Mouse (Mus musculus) liver, embryonic 15.5 days (tissue): Measurements from ENCODE around the gene Sapcd1. TPM values are rescaled to one million over a fixed set of nuclear protein-coding genes. Genes with fewer than 3 reads are reported as not detected.
"Not testable (repeated sequence)": the region's sequence is repeated elsewhere in the genome, so short reads cannot be mapped to it uniquely, and the experiment has no call there.

Source experiments
- ATAC-seq: fragments of 200-750 bp; cut with Nextera tagmentation; 2 replicates; pipeline ENCODE4 v1.8.0; 2017; ENCODE audit warnings: moderate number of reproducible peaks, mild to moderate bottlenecking, moderate library complexity; ENCODE audit not compliant: insufficient read depth
- H3K27ac ChIP-seq: fragments of 300-500 bp; sonication (generic); replicated peaks from 2 replicates; pipeline ENCODE4 v1.5.1; 2015; ENCODE audit warnings: mild to moderate bottlenecking, inconsistent platforms
- H3K27me3 ChIP-seq: fragments of 300-500 bp; sonication (generic); 2 replicates; pipeline ENCODE4 v1.6.1; 2015; ENCODE audit warnings: mild to moderate bottlenecking, inconsistent platforms
- H3K36me3 ChIP-seq: fragments of 300-500 bp; sonication (generic); replicated peaks from 2 replicates; pipeline ENCODE4 v1.6.1; 2015; ENCODE audit warnings: moderate library complexity, mild to moderate bottlenecking, inconsistent platforms
- H3K4me1 ChIP-seq: fragments of 300-500 bp; sonication (generic); replicated peaks from 2 replicates; pipeline ENCODE4 v1.6.1; 2015; ENCODE audit warnings: inconsistent platforms
- H3K4me2 ChIP-seq: fragments of 300-500 bp; sonication (generic); 2 replicates; pipeline ENCODE4 v1.6.1; 2015; ENCODE audit warnings: moderate library complexity, mild to moderate bottlenecking, inconsistent platforms
- H3K4me3 ChIP-seq: fragments of 300-500 bp; sonication (generic); replicated peaks from 2 replicates; pipeline ENCODE4 v1.5.1; 2015; ENCODE audit warnings: mild to moderate bottlenecking, inconsistent platforms
- H3K9ac ChIP-seq: fragments of 300-500 bp; sonication (generic); 2 replicates; pipeline ENCODE4 v1.6.1; 2015; ENCODE audit warnings: moderate library complexity, mild to moderate bottlenecking, inconsistent platforms
- H3K9me3 ChIP-seq: fragments of 300-500 bp; sonication (generic); replicated peaks from 2 replicates; pipeline ENCODE4 v1.6.1; 2016; ENCODE audit warnings: inconsistent platforms
- WGBS: fragments of 180-500 bp; shearing (Covaris S2); methylation state at CpG from one replicate; pipeline ENCODE4 v1.1.7; 2015; ENCODE audit warnings: mixed read lengths; ENCODE audit not compliant: insufficient replicate concordance; 5-methylcytosine and 5-hydroxymethylcytosine counted together
- polyA plus RNA-seq: library from polyadenylated mRNA; unstranded; fragments of >200 nt; fragmentation: Nextera tagmentation; extraction: Ambion mirVana; gene quantifications from 2 replicates; pipeline ENCODE4 v1.2.1, GENCODE M21; 2015

Sapcd1 gene
- polyA plus RNA-seq, 1 experiment from 2014 or later: 2.3 TPM

GRCm38 (mm10) chr17:35017706-35018030 lies 10.1 kb downstream of the Sapcd1 start:
- Histone ChIP-seq H3K4me3 (no peak overlapping the region), H3K4me2 (no peak overlapping the region), H3K4me1 (peaks cover 40% of the 10 kb centered on the region), H3K27me3 (no peaks in the 10 kb centered on the region), H3K9ac (no peak overlapping the region), H3K27ac (no peak overlapping the region), H3K9me3 (no peaks in the 10 kb centered on the region), H3K36me3 (peaks cover 48% of the 10 kb centered on the region)
- 72% methylated on average over 14 of the region's 14 CpGs for WGBS
- ATAC-seq: no peak

- ATAC-seq: no peak
- Histone ChIP-seq H3K4me2 (no peak overlapping the region), H3K4me1 (peaks cover 34% of the 10 kb centered on the region), H3K9ac (no peak overlapping the region), H3K9me3 (no peaks in the 10 kb centered on the region), H3K27me3 (no peaks in the 10 kb centered on the region), H3K27ac (no peak overlapping the region), H3K4me3 (no peak overlapping the region), H3K36me3 (peaks cover 54% of the 10 kb centered on the region)
- WGBS: 75% methylated on average over 10 of the region's 10 CpGs
These were observed 10.8 kb downstream of the Sapcd1 start for GRCm38 (mm10) chr17:35016791-35017705.

- H3K9ac ChIP-seq: no peak within 1 kb of the TSS
- no peaks in the 10 kb centered on the region for H3K9me3 ChIP-seq
- peaks cover 27% of the 10 kb centered on the region for H3K4me1 ChIP-seq
- WGBS: 77% methylated on average over 12 of the region's 12 CpGs
- no peak within 1 kb of the TSS for H3K4me2 ChIP-seq
- H3K36me3 ChIP-seq: peaks cover 61% of the 10 kb centered on the region
- ATAC-seq: no peak
- no peak within 1 kb of the TSS for H3K27ac ChIP-seq
- no peaks in the 10 kb centered on the region for H3K27me3 ChIP-seq
- no peak within 1 kb of the TSS for H3K4me3 ChIP-seq
These were observed 11.4 kb downstream of the Sapcd1 start, which contains the start of gene Vwa7 for GRCm38 (mm10) chr17:35016376-35016775. Vwa7 (plus strand) TSS chr17:35016579.

- no peak for ATAC-seq
- WGBS: 85% methylated on average over 16 of the region's 16 CpGs
These were observed 12.5 kb downstream of the Sapcd1 start for GRCm38 (mm10) chr17:35015296-35015695.

GRCm38 (mm10) chr17:35013221-35013620 lies 14.6 kb downstream of the Sapcd1 start:
- H3K4me2 ChIP-seq: no peak overlapping the region
- no peak overlapping the region for H3K9ac ChIP-seq

More at GRCm38 (mm10) chr17:35015296-35015695, 12.5 kb downstream of the Sapcd1 start:
- Histone ChIP-seq H3K9ac (no peak overlapping the region), H3K4me3 (no peak overlapping the region), H3K4me2 (no peak overlapping the region), H3K27ac (no peak overlapping the region), H3K27me3 (no peaks in the 10 kb centered on the region), H3K9me3 (no peaks in the 10 kb centered on the region), H3K36me3 (peaks cover 72% of the 10 kb centered on the region), H3K4me1 (peaks cover 19% of the 10 kb centered on the region)

GRCm38 (mm10) chr17:35012430-35012829 lies 15.4 kb downstream of the Sapcd1 start:
- no peaks in the 10 kb centered on the region for H3K9me3 ChIP-seq
- ATAC-seq: no peak
- H3K27ac ChIP-seq: no peak overlapping the region
- H3K27me3 ChIP-seq: no peaks in the 10 kb centered on the region
- H3K4me1 ChIP-seq: peaks cover 13% of the 10 kb centered on the region
- WGBS: 82% methylated on average over 13 of the region's 13 CpGs
- H3K4me2 ChIP-seq: no peak overlapping the region
- no peak overlapping the region for H3K4me3 ChIP-seq
- H3K36me3 ChIP-seq: peaks cover 100% of the 10 kb centered on the region
- no peak overlapping the region for H3K9ac ChIP-seq

More at GRCm38 (mm10) chr17:35013221-35013620, 14.6 kb downstream of the Sapcd1 start:
- no peaks in the 10 kb centered on the region for H3K27me3 ChIP-seq
- H3K36me3 ChIP-seq: peaks cover 93% of the 10 kb centered on the region
- no peak for ATAC-seq
- WGBS: 70% methylated on average over 6 of the region's 6 CpGs
- H3K9me3 ChIP-seq: no peaks in the 10 kb centered on the region
- peaks cover 16% of the 10 kb centered on the region for H3K4me1 ChIP-seq
- no peak overlapping the region for H3K4me3 ChIP-seq
- H3K27ac ChIP-seq: no peak overlapping the region

- H3K27ac ChIP-seq: no peak overlapping the region
- no peaks in the 10 kb centered on the region for H3K27me3 ChIP-seq
- H3K4me3 ChIP-seq: no peak overlapping the region
- H3K4me2 ChIP-seq: no peak overlapping the region
- WGBS: 83% methylated on average over 8 of the region's 8 CpGs
- H3K36me3 ChIP-seq: peaks cover 100% of the 10 kb centered on the region
- no peak for ATAC-seq
- peaks cover 3% of the 10 kb centered on the region for H3K4me1 ChIP-seq
- H3K9ac ChIP-seq: no peak overlapping the region
- H3K9me3 ChIP-seq: no peaks in the 10 kb centered on the region
These were observed 16.4 kb downstream of the Sapcd1 start for GRCm38 (mm10) chr17:35011440-35011839.

GRCm38 (mm10) chr17:35009586-35009985 lies 18.2 kb downstream of the Sapcd1 start:
- H3K9me3 ChIP-seq: no peaks in the 10 kb centered on the region
- no peak for ATAC-seq
- no peak overlapping the region for H3K4me2 ChIP-seq
- no peak overlapping the region for H3K9ac ChIP-seq
- no peaks in the 10 kb centered on the region for H3K27me3 ChIP-seq
- no peak overlapping the region for H3K4me3 ChIP-seq
- 82% methylated on average over 7 of the region's 7 CpGs for WGBS
- peaks cover 98% of the 10 kb centered on the region for H3K36me3 ChIP-seq
- H3K4me1 ChIP-seq: peaks cover 4% of the 10 kb centered on the region
- H3K27ac ChIP-seq: no peak overlapping the region

GRCm38 (mm10) chr17:35007387-35007991 lies 20.3 kb downstream of the Sapcd1 start:
- Histone ChIP-seq H3K9me3 (no peaks in the 10 kb centered on the region), H3K9ac (no peak overlapping the region), H3K36me3 (peaks cover 85% of the 10 kb centered on the region), H3K27me3 (no peaks in the 10 kb centered on the region), H3K4me3 (no peak overlapping the region), H3K27ac (no peak overlapping the region), H3K4me2 (no peak overlapping the region), H3K4me1 (peaks cover 25% of the 10 kb centered on the region)
- WGBS: 81% methylated on average over 7 of the region's 7 CpGs
- ATAC-seq: no peak

- H3K4me2 ChIP-seq, H3K27ac ChIP-seq, ATAC-seq, H3K4me3 ChIP-seq, H3K9me3 ChIP-seq, H3K27me3 ChIP-seq, H3K9ac ChIP-seq: not testable (repeated sequence)
- peaks cover 36% of the 10 kb centered on the region for H3K4me1 ChIP-seq
- WGBS: 88% methylated on average over 5 of the region's 5 CpGs
- peaks cover 69% of the 10 kb centered on the region for H3K36me3 ChIP-seq
These were observed 21.9 kb downstream of the Sapcd1 start for GRCm38 (mm10) chr17:35005902-35006301.

- H3K9me3 ChIP-seq: no peaks in the 10 kb centered on the region
- no peak overlapping the region for H3K4me3 ChIP-seq
- H3K4me2 ChIP-seq: no peak overlapping the region
- no peaks in the 10 kb centered on the region for H3K27me3 ChIP-seq
- no peak for ATAC-seq
- no peak overlapping the region; the same call in 1 of the 2 replicates for H3K27ac ChIP-seq
- H3K9ac ChIP-seq: no peak overlapping the region
- peaks cover 61% of the 10 kb centered on the region for H3K36me3 ChIP-seq
- peaks cover 36% of the 10 kb centered on the region for H3K4me1 ChIP-seq
- 88% methylated on average over 10 of the region's 10 CpGs for WGBS
These were observed 22.7 kb downstream of the Sapcd1 start for GRCm38 (mm10) chr17:35005158-35005557.
